Mouse (Mus musculus) monocyte, adult 59 days (primary cell): ENCODE data around the gene Vmn1r39. TPM values are rescaled to one million over a fixed set of nuclear protein-coding genes. Genes with fewer than 3 reads are reported as not detected.

Experiments
- total RNA-seq, 2 experiments: library from RNA; stranded (reverse); gene quantifications; one replicate each; pipeline ENCODE4 v1.2.4; 2023

Gene Vmn1r39
- total RNA-seq: not detected

DNA sequence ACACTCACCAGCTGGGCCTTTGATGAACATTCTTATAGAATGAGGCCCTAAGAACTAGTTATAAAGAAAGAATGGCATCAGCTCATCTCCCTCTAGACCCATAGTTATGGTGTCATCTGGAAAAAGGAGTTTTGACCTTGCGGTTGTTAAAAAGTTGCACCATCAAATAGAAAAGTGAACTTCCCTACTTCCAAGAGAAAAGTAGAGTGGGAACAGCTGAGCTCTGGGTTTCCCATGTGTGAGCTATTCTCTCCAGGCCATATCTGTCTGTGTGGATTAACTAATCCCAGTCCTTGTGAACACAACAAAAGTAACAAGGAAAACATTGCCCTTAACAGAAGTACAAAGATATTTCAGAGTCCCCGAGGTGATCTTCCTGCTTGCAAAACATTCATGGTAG is at the start of gene Vmn1r39:
TSS of gene Vmn1r39 (minus strand) at position 101 of the 400 bp plus-strand sequence.

GRCm38 (mm10) chr6:66782527-66782926 is 27.9 kb downstream of the Vmn1r39 start, which contains the start of gene Vmn1r38:
Gene Vmn1r38 (minus strand): TSS chr6:66782627.

Other genes with a start within 250 kb of the Vmn1r39 start
- gene Vmn1r33, start 192.3 kb downstream of the Vmn1r39 start, total RNA-seq: not detected
- not detected for gene Vmn1r34, start 166.7 kb downstream of the Vmn1r39 start, total RNA-seq
- gene Vmn1r35, start 124.7 kb downstream of the Vmn1r39 start, total RNA-seq: not detected
- gene Vmn1r36, start 91.4 kb downstream of the Vmn1r39 start, total RNA-seq: not detected
- not detected for gene Vmn1r37, start 81.2 kb downstream of the Vmn1r39 start, total RNA-seq
- not detected for gene Vmn1r38, start 28.0 kb downstream of the Vmn1r39 start, total RNA-seq
- 10 to 100 TPM; 37.7 to 44.6 TPM for gene Gng12, start 85.8 kb upstream of the Vmn1r39 start, total RNA-seq
- gene Gadd45a, start 226.8 kb upstream of the Vmn1r39 start, total RNA-seq: 10 to 100 TPM; 23.7 to 24.7 TPM